Mouse (Mus musculus): ENCODE measurements at regions not wholly inside any gene's neighbourhood (a gene's known extent, or its start where the extent isn't known, plus 50 kb on each side); places are given as distances from the start of the nearest gene placed in this dataset.

DNA sequence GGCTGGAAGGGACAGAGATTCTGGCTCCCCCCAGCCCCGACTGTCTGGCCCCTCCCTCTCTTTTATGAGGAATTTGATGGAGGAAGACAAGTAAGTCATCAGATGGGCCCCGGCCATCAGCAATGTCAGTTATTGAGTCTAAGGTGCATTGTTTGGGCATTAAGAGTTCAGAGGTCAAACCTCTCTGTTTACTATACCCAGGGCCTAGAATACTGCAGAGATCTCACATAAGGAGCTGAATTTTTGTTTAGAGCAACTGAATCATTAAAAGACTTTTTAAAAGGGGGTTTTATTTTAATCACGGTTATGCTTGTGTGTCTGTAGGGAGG, 353.1 kb upstream of the Jarid2 start:
- intact Hi-C loops (cut with DNase I): no loop called here
- no peak for DNase-seq (ENCODE audit: extremely low spot score in 1 of 2, low spot score in 2 of 2)

DNA sequence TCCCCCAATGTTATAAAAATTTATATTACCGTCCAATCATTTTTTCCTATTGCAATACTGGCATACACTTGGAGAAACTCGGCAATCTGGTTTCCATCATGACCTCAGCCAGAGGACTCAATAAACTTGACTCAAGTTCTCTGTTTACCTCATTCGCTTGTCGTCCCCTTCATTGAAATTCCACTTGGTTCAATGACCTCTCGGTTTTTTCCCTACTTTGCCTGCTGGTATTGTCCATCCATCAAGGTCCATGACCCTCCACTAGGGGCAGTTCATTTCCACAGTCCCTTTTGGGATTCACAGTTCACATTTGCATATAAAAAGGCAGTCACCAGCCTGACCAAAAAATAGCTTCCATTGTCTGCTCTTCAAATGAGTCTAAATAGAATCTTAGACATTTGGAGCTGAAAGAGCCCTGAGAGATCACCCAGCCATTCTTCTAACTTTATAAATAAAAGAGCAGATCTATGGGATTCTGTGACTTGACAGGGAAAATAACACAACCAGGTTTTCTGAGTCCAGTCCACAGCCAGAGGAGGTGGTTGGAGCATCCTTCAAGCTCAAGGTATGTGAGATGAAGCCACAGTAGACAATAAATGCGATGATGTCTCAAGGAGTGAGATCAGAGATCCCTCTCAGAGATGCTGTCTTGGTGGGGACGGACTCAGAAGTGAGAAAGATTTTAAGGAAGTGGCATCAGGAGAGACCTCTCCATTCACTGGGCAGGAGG, 347.4 kb upstream of the Jarid2 start:
- intact Hi-C loops (cut with DNase I): no loop called here

DNA sequence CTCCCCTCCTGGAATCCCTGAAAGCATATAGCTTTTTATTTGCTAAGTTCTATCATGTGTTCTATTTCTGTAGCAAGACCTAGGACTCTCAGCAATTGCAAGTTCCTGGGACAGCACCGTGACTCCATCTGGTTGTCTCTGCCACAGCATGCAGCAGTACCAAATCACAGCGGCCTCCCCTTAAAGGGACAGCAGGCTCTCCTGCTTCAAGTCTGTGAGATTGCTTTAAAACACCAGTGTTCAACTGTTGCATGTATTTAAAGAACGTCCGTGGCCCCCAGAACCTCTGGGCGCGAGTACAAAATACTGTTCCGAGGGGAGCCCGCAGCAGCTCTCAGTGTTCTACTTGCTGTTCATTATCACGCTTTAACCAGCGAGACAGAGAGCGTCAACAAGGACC, 346.0 kb upstream of the Jarid2 start:
- intact Hi-C loops (cut with DNase I): no loop called here
- DNase-seq (ENCODE audit: extremely low spot score in 1 of 2, low spot score in 2 of 2): no peak

More for the DNA sequence above, 347.4 kb upstream of the Jarid2 start:
- no peak for DNase-seq (ENCODE audit: extremely low spot score in 1 of 2, low spot score in 2 of 2)

DNA sequence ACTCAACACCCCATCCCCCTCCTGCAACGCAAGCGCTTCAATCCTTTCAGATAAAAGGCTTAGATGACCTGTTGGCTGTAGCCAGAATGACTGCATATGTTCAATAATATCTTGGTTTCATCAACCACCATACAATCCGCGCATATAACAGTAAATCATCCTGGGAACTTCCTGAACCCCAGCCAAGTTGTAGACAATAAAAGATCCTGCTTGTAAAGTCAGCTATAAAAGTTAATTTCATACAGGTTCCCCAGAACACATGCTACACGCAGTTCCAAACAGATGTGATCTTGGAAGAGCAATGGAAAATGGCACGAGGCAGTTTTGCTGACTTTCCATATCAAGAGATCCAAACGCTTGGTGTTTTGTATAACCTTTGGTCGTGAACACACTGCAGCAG, 342.5 kb upstream of the Jarid2 start:
- intact Hi-C loops (cut with DNase I): no loop called here

DNA sequence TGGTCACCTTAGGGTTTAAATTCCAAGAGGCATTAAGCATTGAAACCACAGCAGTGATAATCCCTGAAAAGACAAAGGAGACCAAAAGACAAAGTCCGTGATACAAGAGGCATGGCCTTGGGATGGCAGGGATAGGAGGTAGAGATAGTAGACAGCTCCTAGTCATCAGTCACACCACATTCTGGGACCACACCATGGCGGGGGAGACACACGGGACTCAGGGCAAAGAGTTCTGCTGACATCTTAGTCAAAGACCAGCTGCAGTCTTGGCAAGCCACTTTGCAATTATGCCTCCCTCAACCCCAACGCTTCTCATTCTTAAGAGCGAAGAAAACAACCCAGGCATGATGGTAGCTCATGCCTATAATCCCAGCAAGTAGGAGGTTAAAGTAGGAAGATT, 339.6 kb upstream of the Jarid2 start:
- intact Hi-C loops (cut with DNase I): no loop called here
- no peak for DNase-seq (ENCODE audit: extremely low spot score in 1 of 2, low spot score in 2 of 2)

More for the DNA sequence above, 342.5 kb upstream of the Jarid2 start:
- no peak for DNase-seq (ENCODE audit: extremely low spot score in 1 of 2, low spot score in 2 of 2)

DNA sequence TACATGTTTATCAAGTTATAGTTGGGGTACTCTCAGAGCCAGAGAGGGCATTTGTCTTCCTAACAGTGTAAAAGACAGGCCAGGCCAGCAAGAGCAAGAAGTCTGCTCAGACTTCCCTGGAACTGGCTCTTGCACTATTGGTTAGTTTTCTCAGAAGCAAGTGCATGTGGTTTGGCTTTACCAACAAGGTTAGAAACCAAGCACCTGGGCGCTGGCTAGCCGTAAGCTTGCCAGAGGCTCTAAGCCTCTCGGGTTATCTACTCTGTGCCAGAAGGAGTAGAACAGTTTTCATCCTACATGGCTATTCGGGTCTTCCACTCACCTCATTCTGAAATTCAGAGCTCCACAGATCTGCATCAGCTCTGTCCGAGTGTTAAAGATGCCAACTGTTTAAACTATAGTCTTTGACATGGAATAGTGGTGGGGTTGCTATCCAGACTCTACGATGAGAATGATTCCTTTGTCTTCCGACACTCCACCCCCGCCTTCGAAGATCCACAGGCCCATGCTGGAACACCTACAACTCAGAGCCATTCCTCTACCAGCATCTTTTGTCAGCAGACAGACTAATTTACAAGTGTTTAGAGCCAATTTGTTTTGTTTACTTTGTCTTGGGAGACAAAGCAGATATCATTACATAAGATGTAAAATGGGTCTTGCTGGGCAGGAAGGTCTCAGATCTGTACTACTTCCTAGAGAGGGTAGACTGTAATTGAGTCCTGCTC, 338.4 kb upstream of the Jarid2 start:
- DNase-seq (ENCODE audit: extremely low spot score in 1 of 2, low spot score in 2 of 2): no peak
- intact Hi-C loops (cut with DNase I): no loop called here

DNA sequence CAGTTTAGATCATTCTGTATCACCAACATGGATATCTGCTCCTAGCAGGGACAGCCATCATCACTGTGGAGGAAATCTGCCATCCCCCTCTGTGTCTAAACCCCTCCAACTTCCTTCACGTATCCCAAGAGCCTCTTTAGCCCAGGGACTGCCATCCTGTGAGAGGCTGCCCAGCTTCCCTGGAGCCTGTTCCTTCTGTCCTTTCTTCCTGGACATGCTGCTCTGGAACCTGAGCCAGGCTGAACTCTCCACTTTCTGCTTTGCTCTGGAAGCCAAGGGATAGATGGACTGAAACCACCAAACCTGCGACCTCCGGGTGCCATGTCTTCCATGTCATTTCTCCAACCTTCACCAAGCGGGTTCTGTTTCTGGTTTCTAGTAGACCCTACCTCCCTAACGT, 335.3 kb upstream of the Jarid2 start:
- no peak for DNase-seq (ENCODE audit: extremely low spot score in 1 of 2, low spot score in 2 of 2)
- intact Hi-C loops (cut with DNase I): no loop called here

DNA sequence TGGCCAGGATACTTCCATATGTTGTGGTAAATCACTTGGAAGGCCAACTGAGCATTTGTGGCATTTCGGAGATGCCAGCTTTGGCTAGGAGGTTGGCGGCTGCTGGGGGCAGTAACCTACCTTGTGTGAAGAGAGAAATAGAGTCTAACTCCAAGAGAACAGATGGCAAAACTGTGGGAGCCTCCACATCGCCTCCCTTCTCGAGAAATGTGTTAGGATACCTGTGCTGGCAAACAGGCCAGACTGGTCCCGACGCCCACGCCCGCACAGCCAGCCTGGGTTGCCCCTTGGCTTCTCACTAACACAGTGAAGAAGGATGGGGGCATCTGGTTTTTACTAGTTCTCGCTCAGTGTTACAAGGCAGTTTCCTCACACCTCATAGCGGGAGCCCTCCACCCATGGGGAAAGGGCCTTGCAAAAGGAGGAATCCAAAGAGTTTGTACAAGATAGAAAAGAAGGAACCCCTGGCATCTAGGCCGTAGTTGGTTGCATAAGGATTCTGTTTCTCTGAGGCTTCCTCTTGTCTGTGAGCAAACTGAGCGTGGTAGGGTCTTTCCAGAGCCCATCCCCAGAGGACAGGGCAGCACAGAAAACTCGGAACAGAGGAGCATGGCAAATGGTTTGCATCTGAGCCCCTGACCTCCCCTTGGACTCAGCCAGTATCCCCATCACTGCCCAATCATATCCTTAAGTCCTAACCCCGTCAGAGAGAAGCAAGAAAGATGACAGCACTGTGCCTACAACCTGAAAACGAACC, 330.5 kb upstream of the Jarid2 start:
- no peak for DNase-seq (ENCODE audit: extremely low spot score in 1 of 2, low spot score in 2 of 2)
- intact Hi-C loops (cut with DNase I): no loop called here

DNA sequence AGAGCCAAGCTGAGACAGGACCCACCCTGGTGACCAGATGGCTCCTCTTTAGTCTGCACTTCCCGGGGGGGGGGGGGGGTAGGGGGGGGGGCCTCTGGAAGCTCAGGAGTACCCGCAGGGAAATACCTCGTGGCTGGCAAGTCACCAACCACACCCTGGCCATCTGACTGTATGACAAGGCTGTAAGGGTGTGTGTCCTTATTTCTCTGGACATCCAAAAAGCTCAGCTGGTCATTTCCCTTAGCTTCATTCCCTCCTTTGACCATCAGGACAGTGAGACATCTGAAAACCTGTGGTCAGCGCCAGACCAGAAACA, 329.9 kb upstream of the Jarid2 start:
- intact Hi-C loops (cut with DNase I): no loop called here

DNA sequence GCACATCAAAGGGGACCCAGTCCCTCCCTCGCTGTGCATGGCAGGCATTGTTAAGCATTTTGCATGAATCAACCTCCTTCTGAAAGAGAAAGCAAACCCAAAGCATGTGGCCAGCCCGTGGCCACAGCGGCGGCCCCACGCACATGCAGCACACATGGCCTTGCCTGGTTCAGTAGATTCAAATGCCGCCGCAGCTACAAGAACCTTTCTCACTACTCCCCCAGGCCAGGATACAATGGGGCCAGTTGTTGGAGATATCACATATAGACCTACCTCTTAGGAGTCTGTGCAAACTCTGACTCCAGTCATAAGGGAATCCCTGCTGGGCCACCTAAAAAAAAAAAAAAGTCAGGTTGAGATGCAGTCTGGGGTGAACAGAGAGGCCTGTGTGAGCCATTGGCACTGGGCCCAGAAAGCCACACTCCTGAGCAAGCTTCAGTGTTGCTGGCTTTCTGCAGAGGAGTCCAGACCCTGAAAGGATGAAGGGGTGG, 329.4 kb upstream of the Jarid2 start:
- peak in 1 of 2 experiments; percentile 56 for DNase-seq (ENCODE audit: extremely low spot score in 1 of 2, low spot score in 2 of 2)
- intact Hi-C loops (cut with DNase I): no loop called here

More for the DNA sequence above, 329.9 kb upstream of the Jarid2 start:
- DNase-seq (ENCODE audit: extremely low spot score in 1 of 2, low spot score in 2 of 2): no peak

DNA sequence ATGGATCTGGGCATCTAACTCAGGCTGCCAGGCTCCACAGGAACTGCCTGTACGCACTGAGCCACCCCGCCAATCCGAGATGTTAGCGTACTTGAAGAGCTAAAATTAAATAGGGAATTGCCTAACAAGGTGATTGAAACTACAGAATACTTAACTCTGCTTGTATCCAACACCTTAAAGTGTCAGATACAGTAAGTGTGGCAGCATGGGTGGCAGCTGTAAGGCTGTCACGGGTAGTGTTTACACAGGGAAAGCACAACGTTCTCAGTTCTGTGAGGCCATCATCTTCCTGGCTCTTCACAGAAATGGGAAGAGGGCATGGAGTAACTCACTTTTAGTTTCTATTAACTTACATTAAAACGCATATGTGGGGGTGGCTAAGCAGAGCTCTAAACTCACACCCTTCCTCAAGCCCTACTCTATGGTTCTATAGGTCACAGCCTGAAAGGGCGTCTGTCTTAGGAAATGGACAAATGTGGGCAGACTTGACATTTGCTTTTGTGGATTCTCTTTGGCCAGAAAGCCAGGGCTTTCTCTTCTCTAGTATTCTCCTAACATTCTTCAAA, 325.2 kb upstream of the Jarid2 start:
- no peak for DNase-seq (ENCODE audit: extremely low spot score in 1 of 2, low spot score in 2 of 2)
- intact Hi-C loops (cut with DNase I): no loop called here

DNA sequence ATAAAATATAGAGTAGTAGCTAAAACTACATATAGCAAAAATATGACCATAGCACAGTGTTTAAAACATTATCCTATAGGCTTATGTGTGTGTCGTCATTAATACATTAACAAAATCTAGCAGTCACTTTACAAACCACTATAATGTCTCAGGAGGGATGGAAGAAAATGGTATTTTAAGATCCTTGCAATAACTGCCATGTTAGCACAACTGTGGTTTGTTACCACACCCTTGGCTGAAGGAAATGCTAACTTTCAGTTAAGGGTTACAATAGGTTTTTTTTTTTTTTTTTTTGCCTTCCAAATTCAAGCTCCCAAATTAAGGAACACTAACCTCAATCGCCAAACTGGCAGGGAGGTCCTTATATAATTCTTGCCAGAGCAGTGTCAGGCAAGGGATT, 322.0 kb upstream of the Jarid2 start:
- DNase-seq (ENCODE audit: extremely low spot score in 1 of 2, low spot score in 2 of 2): no peak

DNA sequence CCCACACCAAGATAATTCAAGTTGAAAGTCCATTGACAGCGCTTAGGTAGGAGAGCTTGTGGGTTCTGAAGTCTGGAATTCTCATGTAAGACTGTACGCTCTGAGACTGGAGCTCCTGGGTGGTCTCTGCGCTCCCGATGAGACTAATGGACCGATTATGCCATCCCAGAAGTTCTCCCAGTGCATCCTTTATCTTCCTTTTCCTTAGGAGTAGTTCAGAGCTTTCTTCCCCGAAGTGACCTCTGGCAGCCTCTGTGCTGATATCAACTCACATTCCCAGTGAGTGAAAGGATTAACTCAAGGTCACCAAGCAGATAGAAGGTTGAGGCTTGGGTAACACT, 320.7 kb upstream of the Jarid2 start:
- no peak for DNase-seq (ENCODE audit: extremely low spot score in 1 of 2, low spot score in 2 of 2)
- intact Hi-C loops (cut with DNase I): no loop called here

More for the DNA sequence above, 322.0 kb upstream of the Jarid2 start:
- intact Hi-C loops (cut with DNase I): no loop called here

DNA sequence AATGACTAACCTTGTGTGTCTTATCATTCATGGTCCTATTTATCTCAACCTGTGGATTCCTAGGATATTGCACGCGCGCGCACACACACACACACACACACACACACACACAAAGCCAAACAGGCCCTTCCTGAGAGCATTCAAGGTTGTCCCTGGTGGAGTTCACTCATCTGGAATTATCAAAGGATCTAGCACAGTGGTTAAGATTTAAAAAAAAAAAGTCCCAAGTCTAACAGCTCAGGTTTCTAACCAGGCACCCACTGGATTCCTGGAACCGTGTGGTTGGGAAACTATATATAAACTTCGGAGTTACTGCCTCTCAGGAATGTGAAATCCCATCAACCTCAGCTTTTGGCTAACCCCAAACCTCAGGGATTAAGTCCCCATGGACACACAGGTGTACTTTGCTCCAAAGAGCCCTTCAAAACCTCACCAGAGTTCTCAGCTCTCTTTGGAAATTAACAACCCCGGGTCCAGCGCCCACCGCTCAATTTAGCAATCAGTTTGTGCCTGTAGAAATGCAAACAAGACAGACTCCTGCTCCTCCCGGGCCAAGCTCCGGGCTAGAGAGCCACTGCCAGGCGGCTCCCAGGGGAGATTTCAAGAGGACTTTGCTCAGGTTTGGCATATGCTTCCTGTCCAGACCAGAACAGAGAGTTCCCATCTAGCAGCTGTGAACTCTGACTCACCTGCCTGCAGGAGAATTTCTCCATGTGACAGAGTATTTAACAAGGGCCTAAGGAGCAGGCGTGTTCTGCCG, 320.1 kb upstream of the Jarid2 start:
- intact Hi-C loops (cut with DNase I): no loop called here
- no peak for DNase-seq (ENCODE audit: extremely low spot score in 1 of 2, low spot score in 2 of 2)

DNA sequence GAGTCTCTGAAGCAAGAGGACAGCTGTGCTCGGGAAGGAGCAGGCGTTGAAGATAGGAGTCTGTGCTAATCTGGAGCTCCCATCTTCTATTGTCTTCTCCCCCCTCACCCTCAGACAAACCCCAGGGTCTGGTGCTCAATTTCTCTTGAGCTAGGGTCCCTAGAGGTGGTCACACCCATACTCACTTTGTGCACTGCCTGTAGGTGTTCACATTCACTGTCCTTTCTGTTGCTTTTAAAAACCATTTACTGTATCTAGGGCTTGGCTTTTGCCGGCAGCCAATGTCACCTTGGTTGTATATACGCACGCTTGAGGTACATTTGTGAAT, 319.6 kb upstream of the Jarid2 start:
- intact Hi-C loops (cut with DNase I): no loop called here

DNA sequence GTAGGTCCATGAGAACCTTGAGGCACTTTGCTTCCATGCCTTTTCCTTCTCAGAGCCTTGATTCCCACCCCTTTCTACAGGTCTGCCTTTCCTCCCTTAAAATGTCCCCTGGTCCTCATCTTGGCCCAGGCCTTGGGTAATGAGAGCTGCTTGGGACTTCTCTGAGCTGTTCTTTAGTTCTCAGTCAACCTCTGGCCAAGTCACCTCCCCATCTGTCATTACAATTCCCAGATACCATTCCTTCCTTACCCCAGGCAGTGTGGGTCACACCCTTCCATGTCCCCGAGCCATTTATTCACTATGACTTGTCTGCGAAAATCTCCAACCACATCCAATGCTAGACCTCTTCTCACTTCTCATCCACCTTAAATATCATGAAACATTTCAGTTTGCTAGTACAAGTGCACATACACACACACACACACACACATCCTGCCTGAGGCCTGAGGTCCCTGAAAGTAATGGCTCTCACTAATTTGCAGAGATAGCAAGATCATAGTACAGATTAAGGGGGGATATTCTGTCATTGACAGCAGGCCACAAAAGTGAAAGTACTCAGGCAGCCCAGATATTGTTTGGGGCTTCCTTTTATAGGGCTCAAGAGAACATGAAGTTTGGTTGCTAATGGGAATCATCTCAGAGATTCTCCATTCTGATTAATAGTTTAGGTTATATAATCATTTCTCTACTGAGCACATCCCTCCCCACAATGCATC, 317.3 kb upstream of the Jarid2 start:
- intact Hi-C loops (cut with DNase I): no loop called here
- DNase-seq (ENCODE audit: extremely low spot score in 1 of 2, low spot score in 2 of 2): no peak

More for the DNA sequence above, 319.6 kb upstream of the Jarid2 start:
- DNase-seq (ENCODE audit: extremely low spot score in 1 of 2, low spot score in 2 of 2): no peak

DNA sequence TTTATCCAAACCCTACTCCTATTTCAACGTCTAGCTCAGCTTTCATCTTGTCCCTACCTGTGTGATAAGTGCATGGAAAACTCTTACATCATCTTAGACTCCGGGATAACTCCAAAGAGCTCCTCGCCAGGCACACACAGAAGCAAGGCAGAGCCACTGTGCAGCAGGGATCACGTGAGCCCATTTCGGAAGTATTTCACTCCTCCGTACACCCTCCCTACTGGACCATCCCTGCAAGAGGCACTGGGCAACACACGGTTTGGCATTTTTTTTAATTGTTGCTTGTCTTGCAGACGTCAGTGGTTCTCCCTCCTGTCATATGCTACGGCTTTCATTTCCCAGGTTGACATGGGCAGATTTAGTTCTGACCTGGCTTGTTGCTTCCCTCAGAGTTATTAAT, 316.0 kb upstream of the Jarid2 start:
- no peak for DNase-seq (ENCODE audit: extremely low spot score in 1 of 2, low spot score in 2 of 2)
- intact Hi-C loops (cut with DNase I): no loop called here

DNA sequence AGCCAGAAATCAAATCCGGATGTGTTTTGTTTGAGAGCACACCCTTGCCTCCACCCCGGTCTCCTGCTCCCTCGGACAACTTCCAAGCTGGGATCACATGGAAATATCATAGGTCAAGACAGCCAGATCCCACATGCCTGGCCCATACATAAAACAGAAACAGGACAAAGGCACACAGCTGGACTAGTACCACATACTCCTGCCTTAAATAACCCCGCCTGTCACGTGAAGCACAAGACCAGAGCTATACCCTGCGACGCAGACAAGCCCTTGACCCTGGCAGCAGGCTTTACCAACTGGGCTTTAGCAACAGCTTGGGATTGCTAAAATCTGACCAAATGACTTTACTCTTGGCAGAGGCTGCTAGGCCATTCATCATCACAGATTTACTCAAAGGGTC, 313.3 kb upstream of the Jarid2 start:
- intact Hi-C loops (cut with DNase I): no loop called here
- no peak for DNase-seq (ENCODE audit: extremely low spot score in 1 of 2, low spot score in 2 of 2)

DNA sequence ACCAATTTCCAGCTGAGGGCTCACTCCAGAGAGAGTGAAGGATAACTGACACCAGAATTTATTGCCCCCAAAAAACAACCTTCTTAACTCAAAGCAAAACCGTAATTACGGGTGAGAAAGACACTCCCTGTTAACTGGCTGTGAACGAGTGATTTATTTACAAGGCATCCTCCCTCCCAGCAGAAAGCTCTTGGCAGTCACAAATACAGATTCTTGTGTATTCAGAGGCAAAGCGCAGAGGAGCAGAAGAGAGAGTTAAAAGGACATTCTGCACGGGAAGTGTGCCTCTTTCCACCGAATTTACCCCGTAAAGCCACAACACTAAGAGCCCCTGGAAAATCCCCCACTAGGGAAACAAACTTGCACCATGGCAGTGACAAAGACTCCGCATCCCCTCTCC, 312.3 kb upstream of the Jarid2 start:
- intact Hi-C loops (cut with DNase I): no loop called here
- no peak for DNase-seq (ENCODE audit: extremely low spot score in 1 of 2, low spot score in 2 of 2)

Measured in left cerebral cortex, postnatal 10 days (tissue).